Mouse (Mus musculus) stomach, embryonic 16.5 days (tissue): ENCODE measurements around the gene Speer2. TPM values are rescaled to one million over a fixed set of nuclear protein-coding genes. Genes with fewer than 3 reads are reported as not detected.

Source experiments
- ATAC-seq: fragments of 200-750 bp; cut with Nextera tagmentation; 2 replicates; pipeline ENCODE4 v1.8.0; 2017; ENCODE audit warnings: moderate number of reproducible peaks, moderate TSS enrichment; ENCODE audit not compliant: insufficient read depth, low FRiP score
- H3K27ac ChIP-seq: fragments of 300-500 bp; sonication (generic); 2 replicates; pipeline ENCODE4 v1.5.1; 2014; ENCODE audit warnings: low read length
- H3K27me3 ChIP-seq: fragments of 300-500 bp; sonication (generic); 2 replicates; pipeline ENCODE4 v1.6.1; 2014; ENCODE audit warnings: low read length, control low read depth, mixed read lengths; ENCODE audit not compliant: control insufficient read depth, insufficient read depth
- H3K36me3 ChIP-seq: fragments of 300-500 bp; sonication (generic); 2 replicates; pipeline ENCODE4 v1.6.1; 2014; ENCODE audit warnings: low read length; ENCODE audit not compliant: control insufficient read depth, insufficient read depth
- H3K4me1 ChIP-seq: fragments of 300-500 bp; sonication (generic); 2 replicates; pipeline ENCODE4 v1.6.1; 2014; ENCODE audit warnings: low read length, control low read depth, mixed read lengths; ENCODE audit not compliant: control insufficient read depth, insufficient read depth
- H3K4me2 ChIP-seq: fragments of 300-500 bp; sonication (generic); 2 replicates; pipeline ENCODE4 v1.6.1; 2014; ENCODE audit warnings: low read depth, low read length, mixed read lengths
- H3K4me3 ChIP-seq: fragments of 300-500 bp; sonication (generic); replicated peaks from 2 replicates; pipeline ENCODE4 v1.5.1; 2014; ENCODE audit warnings: mild to moderate bottlenecking, low read length
- H3K9ac ChIP-seq: fragments of 300-500 bp; sonication (generic); 2 replicates; pipeline ENCODE4 v1.6.1; 2014; ENCODE audit warnings: low read length
- H3K9me3 ChIP-seq: fragments of 300-500 bp; sonication (generic); replicated peaks from 2 replicates; pipeline ENCODE4 v1.6.1; 2016; ENCODE audit warnings: low read length, control low read depth; ENCODE audit not compliant: control insufficient read depth
- WGBS: fragments of 180-500 bp; shearing (Covaris S2); extraction: QIAGEN DNeasy Blood & Tissue Kit; methylation state at CpG from one replicate; pipeline ENCODE4 v1.1.7; 2014; 5-methylcytosine and 5-hydroxymethylcytosine counted together
- polyA plus RNA-seq: library from polyadenylated mRNA; unstranded; fragments of >200 nt; fragmentation: Nextera tagmentation; extraction: Ambion mirVana; gene quantifications from 2 replicates; pipeline ENCODE4 v1.2.1, GENCODE M21; 2015

The Speer2 gene
- polyA plus RNA-seq: not detected in 2 replicates

DNA sequence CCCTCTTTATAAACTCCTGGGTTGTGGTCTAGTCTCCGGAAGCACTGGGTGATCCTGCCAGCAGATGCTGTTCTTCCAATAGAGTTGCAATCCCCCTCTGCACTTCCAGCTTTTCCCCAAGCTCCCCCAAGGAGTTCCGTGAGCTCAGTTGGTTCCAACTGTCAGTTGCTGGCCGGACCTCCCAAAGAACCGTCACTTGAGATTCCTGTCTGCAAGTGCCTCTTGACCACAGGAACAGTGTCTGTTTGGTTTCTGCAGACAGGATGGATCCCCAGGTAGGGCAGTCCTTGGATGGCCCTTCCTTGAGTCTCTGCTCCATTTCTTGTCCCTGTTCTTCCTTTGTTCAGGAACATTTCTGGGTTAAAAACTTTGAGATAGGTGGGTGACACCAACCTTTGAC, at the start of gene Speer2:
TSS of gene Speer2 (minus strand) at position 101 of the 400 bp plus-strand sequence.
- no peaks in the 10 kb centered on the region for H3K27me3 ChIP-seq
- ATAC-seq: no peak
- no peaks in the 10 kb centered on the region for H3K36me3 ChIP-seq
- WGBS: 94% methylated on average over 4 of the region's 4 CpGs
- no peaks in the 10 kb centered on the region for H3K4me1 ChIP-seq
- H3K4me3 ChIP-seq: no peak within 1 kb of the TSS
- no peak within 1 kb of the TSS for H3K4me2 ChIP-seq
- H3K9me3 ChIP-seq: no peaks in the 10 kb centered on the region
- no peak within 1 kb of the TSS for H3K27ac ChIP-seq
- no peak within 1 kb of the TSS for H3K9ac ChIP-seq

DNA sequence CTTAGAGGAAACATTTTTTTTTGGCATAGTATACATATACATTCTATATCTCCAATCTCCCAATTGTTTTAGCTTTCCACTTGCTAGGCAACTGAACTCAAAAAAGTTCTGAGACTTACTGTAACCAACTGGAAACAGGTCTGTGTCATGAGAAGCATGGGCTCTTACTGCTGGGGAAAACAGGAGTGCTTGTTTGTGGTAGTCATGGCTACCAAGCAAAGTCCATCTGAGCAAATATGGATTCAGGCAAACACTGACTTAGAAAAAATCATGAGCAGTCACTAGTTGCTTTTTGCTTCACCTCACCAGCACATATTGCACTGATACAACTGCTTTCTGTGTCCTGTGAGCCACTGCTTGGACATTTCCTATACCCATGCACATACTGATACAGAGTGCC, 40.8 kb upstream of the Speer2 start:
- no peak for ATAC-seq
- H3K27me3 ChIP-seq: no peaks in the 10 kb centered on the region
- no peak overlapping the region for H3K27ac ChIP-seq
- H3K36me3 ChIP-seq: no peaks in the 10 kb centered on the region
- no peak overlapping the region for H3K9ac ChIP-seq
- no peak overlapping the region for H3K4me2 ChIP-seq
- H3K4me3 ChIP-seq: no peak overlapping the region
- H3K4me1 ChIP-seq: no peaks in the 10 kb centered on the region
- no peaks in the 10 kb centered on the region for H3K9me3 ChIP-seq

- Histone ChIP-seq H3K36me3 (no peaks in the 10 kb centered on the region), H3K9ac (no peak overlapping the region), H3K27ac (no peak overlapping the region), H3K4me2 (no peak overlapping the region), H3K27me3 (no peaks in the 10 kb centered on the region), H3K9me3 (no peaks in the 10 kb centered on the region), H3K4me1 (no peaks in the 10 kb centered on the region), H3K4me3 (no peak overlapping the region)
- ATAC-seq: no peak
Observed at GRCm38 (mm10) chr16:69880712-69881111, 17.2 kb upstream of the Speer2 start.

DNA sequence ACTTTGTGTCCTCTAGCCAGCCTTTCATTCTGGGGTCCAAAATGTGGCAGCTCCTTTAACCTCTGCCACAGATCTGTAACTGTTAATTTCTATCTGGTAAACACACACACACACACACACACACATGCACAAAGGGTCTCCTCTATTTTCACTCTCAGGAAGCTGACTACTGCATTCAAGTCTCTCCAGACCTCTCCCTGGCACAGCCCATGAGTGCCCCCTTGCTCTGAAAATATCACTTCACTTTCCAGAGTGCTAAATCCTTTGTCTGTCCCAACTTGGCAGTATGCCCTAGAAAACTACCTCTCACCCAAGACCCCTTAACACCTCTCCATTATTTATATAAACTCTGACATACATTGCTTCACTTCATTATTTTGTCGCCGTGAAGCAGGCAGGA, 26.9 kb downstream of the Speer2 start:
- H3K4me1 ChIP-seq: no peaks in the 10 kb centered on the region
- 42% methylated on average over 2 of the region's 2 CpGs for WGBS
- H3K9me3 ChIP-seq: no peaks in the 10 kb centered on the region
- no peaks in the 10 kb centered on the region for H3K36me3 ChIP-seq
- no peak overlapping the region for H3K4me2 ChIP-seq
- no peak overlapping the region for H3K4me3 ChIP-seq
- no peaks in the 10 kb centered on the region for H3K27me3 ChIP-seq
- H3K9ac ChIP-seq: no peak overlapping the region
- no peak for ATAC-seq
- no peak overlapping the region for H3K27ac ChIP-seq

- Histone ChIP-seq H3K4me1 (no peaks in the 10 kb centered on the region), H3K9ac (no peak overlapping the region), H3K36me3 (no peaks in the 10 kb centered on the region), H3K4me3 (no peak overlapping the region), H3K4me2 (no peak overlapping the region), H3K27ac (no peak overlapping the region), H3K27me3 (no peaks in the 10 kb centered on the region), H3K9me3 (no peaks in the 10 kb centered on the region)
- WGBS: 58% methylated on average over 5 of the region's 5 CpGs
- ATAC-seq: no peak
Observed at GRCm38 (mm10) chr16:69813652-69814051, 49.9 kb downstream of the Speer2 start.
